Mouse (Mus musculus): ENCODE measurements around the gene 4430402I18Rik. TPM values are rescaled to one million over a fixed set of nuclear protein-coding genes. Genes with fewer than 3 reads are reported as not detected.

The 4430402I18Rik gene
- polyA plus RNA-seq, 1 experiment = 0.09 TPM

DNA sequence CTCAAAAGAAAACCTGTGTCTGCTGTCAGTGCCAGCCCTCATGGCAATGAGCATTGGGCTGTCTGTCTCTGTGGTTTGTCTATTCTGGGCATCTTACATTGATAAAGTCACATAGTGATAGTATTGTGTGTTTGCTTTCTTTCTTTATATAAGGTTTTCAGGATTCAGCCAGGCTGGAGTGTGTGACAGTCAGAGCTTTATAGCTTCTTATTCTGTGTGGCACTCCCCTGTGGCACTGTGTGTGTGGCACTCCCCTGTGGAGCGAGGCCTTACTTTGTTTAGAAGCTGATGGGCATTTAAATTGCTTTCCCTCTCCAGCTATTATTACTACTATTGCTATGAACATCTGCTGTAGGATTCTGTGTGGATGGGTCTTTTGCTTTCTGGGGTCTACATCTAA lies 102.1 kb downstream of the 4430402I18Rik start:
- H3K27ac ChIP-seq (ENCODE audit: insufficient read depth, low read length) = no peak overlapping the region
- no peak for TF ChIP-seq CTCF (IDR thresholded peaks at IDR 0.05; ENCODE audit: extremely low read depth, insufficient read depth, insufficient read length, insufficient replicate concordance)
- no peak for TF ChIP-seq POLR2A (IDR thresholded peaks at IDR 0.05; ENCODE audit: low read depth, low read length)
- H3K36me3 ChIP-seq (ENCODE audit: control insufficient read depth, insufficient read depth, low read length) = no peaks in the 10 kb centered on the region
- no peak overlapping the region for H3K4me3 ChIP-seq (ENCODE audit: extremely low read depth, insufficient read depth, insufficient read length)
- H3K4me1 ChIP-seq (ENCODE audit: control insufficient read depth, insufficient read depth, insufficient read length) = no peaks in the 10 kb centered on the region
- DNase-seq (ENCODE audit: low read depth in 1 of 2, low spot score in 2 of 2) = no peak
- H3K27me3 ChIP-seq (ENCODE audit: control insufficient read depth, insufficient read depth, low read length) = no peaks in the 10 kb centered on the region
- WGBS = 94% methylated on average over 1 of the region's 1 CpGs

- Histone ChIP-seq H3K36me3 (ENCODE audit: control insufficient read depth, insufficient read depth, low read length) (no peaks in the 10 kb centered on the region), H3K27me3 (ENCODE audit: control insufficient read depth, insufficient read depth, low read length) (no peaks in the 10 kb centered on the region), H3K4me1 (ENCODE audit: control insufficient read depth, insufficient read depth, insufficient read length) (no peaks in the 10 kb centered on the region), H3K27ac (ENCODE audit: insufficient read depth, low read length) (no peak overlapping the region), H3K4me3 (ENCODE audit: extremely low read depth, insufficient read depth, insufficient read length) (no peak overlapping the region)
- WGBS = 88% methylated on average over 6 of the region's 6 CpGs
- DNase-seq (ENCODE audit: low read depth in 1 of 2, low spot score in 2 of 2) = no peak
- TF ChIP-seq POLR2A (IDR thresholded peaks at IDR 0.05; ENCODE audit: low read depth, low read length) (no peak), CTCF (IDR thresholded peaks at IDR 0.05; ENCODE audit: extremely low read depth, insufficient read depth, insufficient read length, insufficient replicate concordance) (no peak)
Observed at GRCm38 (mm10) chr19:28864981-28865380, 102.6 kb downstream of the 4430402I18Rik start.

DNA sequence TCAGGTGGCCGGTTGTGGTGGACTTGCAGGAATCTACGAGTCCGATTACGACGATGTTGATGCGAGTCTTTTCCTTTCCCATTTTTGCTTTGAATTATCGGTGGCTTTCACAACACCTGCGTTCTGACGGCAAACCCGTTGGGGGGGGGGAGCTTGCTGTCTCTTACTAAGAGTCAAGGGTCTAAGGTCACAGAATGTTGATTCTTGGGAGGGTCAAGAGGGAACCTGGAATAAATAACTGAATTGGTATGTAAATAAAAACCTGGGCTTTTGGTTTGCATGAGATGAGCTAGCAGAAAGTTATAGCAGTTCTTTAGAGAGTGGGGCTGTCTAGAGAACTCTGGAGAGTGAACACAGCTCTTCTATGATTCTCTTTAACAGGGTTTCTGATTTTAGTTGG lies 104.0 kb downstream of the 4430402I18Rik start:
- H3K4me1 ChIP-seq (ENCODE audit: control insufficient read depth, insufficient read depth, insufficient read length) = no peaks in the 10 kb centered on the region
- no peak overlapping the region for H3K27ac ChIP-seq (ENCODE audit: insufficient read depth, low read length)
- DNase-seq (ENCODE audit: low read depth in 1 of 2, low spot score in 2 of 2) = no peak
- H3K36me3 ChIP-seq (ENCODE audit: control insufficient read depth, insufficient read depth, low read length) = no peaks in the 10 kb centered on the region
- 95% methylated on average over 10 of the region's 10 CpGs for WGBS
- TF ChIP-seq CTCF (IDR thresholded peaks at IDR 0.05; ENCODE audit: extremely low read depth, insufficient read depth, insufficient read length, insufficient replicate concordance) = no peak
- TF ChIP-seq POLR2A (IDR thresholded peaks at IDR 0.05; ENCODE audit: low read depth, low read length) = no peak
- H3K4me3 ChIP-seq (ENCODE audit: extremely low read depth, insufficient read depth, insufficient read length) = no peak overlapping the region
- no peaks in the 10 kb centered on the region for H3K27me3 ChIP-seq (ENCODE audit: control insufficient read depth, insufficient read depth, low read length)

DNA sequence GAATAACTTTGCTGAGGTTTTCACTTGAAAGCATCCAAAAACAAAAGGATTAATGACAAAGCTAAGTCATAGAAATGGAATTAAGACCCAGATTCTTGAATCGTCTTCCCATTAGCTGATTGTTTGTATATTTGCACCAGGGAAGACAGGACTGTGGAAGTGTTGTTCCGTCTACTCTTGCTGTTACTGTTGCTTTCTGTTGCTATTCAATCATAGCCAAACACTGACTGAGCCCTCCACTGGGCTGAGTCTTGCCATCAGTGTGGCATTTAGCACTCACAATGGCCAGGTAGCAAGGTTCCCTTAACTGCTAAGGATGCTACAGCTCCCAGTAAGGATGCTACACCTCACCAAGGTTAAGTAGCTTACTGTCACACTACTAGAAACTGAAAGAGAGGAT lies 107.4 kb downstream of the 4430402I18Rik start:
- 93% methylated on average over 2 of the region's 2 CpGs for WGBS
- H3K36me3 ChIP-seq (ENCODE audit: control insufficient read depth, insufficient read depth, low read length) = no peaks in the 10 kb centered on the region
- H3K4me1 ChIP-seq (ENCODE audit: control insufficient read depth, insufficient read depth, insufficient read length) = no peaks in the 10 kb centered on the region
- H3K27me3 ChIP-seq (ENCODE audit: control insufficient read depth, insufficient read depth, low read length) = no peaks in the 10 kb centered on the region
- DNase-seq (ENCODE audit: low read depth in 1 of 2, low spot score in 2 of 2) = no peak
- H3K27ac ChIP-seq (ENCODE audit: insufficient read depth, low read length) = no peak overlapping the region
- no peak overlapping the region for H3K4me3 ChIP-seq (ENCODE audit: extremely low read depth, insufficient read depth, insufficient read length)
- TF ChIP-seq POLR2A (IDR thresholded peaks at IDR 0.05; ENCODE audit: low read depth, low read length) (no peak), CTCF (IDR thresholded peaks at IDR 0.05; ENCODE audit: extremely low read depth, insufficient read depth, insufficient read length, insufficient replicate concordance) (no peak)

DNA sequence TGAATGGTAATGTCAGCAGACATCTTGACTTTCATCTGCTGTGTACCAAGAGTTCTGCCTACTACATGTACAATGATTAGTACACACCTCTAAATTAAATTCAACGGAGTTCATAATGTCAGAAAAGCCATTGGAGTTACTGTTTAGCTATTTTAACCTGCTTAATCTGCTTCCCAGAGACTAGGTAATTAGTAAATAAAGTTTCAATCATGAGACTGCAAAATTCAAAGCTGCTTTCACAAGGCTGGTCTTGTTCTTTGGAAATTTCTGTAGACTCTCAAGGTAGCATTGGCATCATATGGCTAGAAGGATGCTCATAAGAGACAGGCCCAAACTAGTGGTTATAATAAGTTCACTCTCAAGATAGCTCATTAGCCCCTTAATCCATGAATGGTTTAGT lies 112.8 kb downstream of the 4430402I18Rik start:
- Histone ChIP-seq H3K36me3 (ENCODE audit: control insufficient read depth, insufficient read depth, low read length) (no peaks in the 10 kb centered on the region), H3K4me1 (ENCODE audit: control insufficient read depth, insufficient read depth, insufficient read length) (no peaks in the 10 kb centered on the region), H3K27me3 (ENCODE audit: control insufficient read depth, insufficient read depth, low read length) (no peaks in the 10 kb centered on the region), H3K27ac (ENCODE audit: insufficient read depth, low read length) (no peak overlapping the region), H3K4me3 (ENCODE audit: extremely low read depth, insufficient read depth, insufficient read length) (no peak overlapping the region)
- TF ChIP-seq CTCF (IDR thresholded peaks at IDR 0.05; ENCODE audit: extremely low read depth, insufficient read depth, insufficient read length, insufficient replicate concordance) = no peak
- no peak for TF ChIP-seq POLR2A (IDR thresholded peaks at IDR 0.05; ENCODE audit: low read depth, low read length)
- WGBS = 84% methylated on average over 1 of the region's 1 CpGs
- no peak for DNase-seq (ENCODE audit: low read depth in 1 of 2, low spot score in 2 of 2)

DNA sequence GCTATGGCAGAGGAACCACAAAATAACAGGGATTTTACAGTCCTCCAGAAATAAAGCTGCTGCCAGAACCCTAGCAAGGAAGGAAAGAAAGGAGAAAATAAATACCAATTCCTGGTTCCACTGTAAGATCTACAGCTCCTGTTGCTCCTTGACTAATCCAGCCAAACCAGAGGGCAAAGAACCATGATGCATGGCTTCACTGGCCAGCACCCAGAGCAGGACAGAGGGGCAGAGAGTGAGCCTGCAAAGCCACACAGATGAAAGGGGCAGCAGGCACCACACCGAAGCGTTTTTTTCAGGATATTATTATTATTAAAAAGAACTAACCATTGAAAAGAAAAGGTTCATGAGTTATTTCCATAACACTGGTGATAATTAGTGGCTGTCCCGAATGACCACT lies 115.6 kb downstream of the 4430402I18Rik start:
- H3K27ac ChIP-seq (ENCODE audit: insufficient read depth, low read length) = no peak overlapping the region
- no peak for DNase-seq (ENCODE audit: low read depth in 1 of 2, low spot score in 2 of 2)
- WGBS = 86% methylated on average over 3 of the region's 3 CpGs
- no peaks in the 10 kb centered on the region for H3K4me1 ChIP-seq (ENCODE audit: control insufficient read depth, insufficient read depth, insufficient read length)
- H3K36me3 ChIP-seq (ENCODE audit: control insufficient read depth, insufficient read depth, low read length) = no peaks in the 10 kb centered on the region
- no peak overlapping the region for H3K4me3 ChIP-seq (ENCODE audit: extremely low read depth, insufficient read depth, insufficient read length)
- H3K27me3 ChIP-seq (ENCODE audit: control insufficient read depth, insufficient read depth, low read length) = no peaks in the 10 kb centered on the region
- no peak for TF ChIP-seq CTCF (IDR thresholded peaks at IDR 0.05; ENCODE audit: extremely low read depth, insufficient read depth, insufficient read length, insufficient replicate concordance)
- TF ChIP-seq POLR2A (IDR thresholded peaks at IDR 0.05; ENCODE audit: low read depth, low read length) = no peak

- 93% methylated on average over 3 of the region's 3 CpGs for WGBS
- DNase-seq (ENCODE audit: low read depth in 1 of 2, low spot score in 2 of 2) = no peak
Observed at GRCm38 (mm10) chr19:28850510-28850909, 117.1 kb downstream of the 4430402I18Rik start.

More at GRCm38 (mm10) chr19:28850510-28850909, 117.1 kb downstream of the 4430402I18Rik start:
- no peak overlapping the region for H3K27ac ChIP-seq (ENCODE audit: insufficient read depth, low read length)
- TF ChIP-seq POLR2A (IDR thresholded peaks at IDR 0.05; ENCODE audit: low read depth, low read length) (no peak), CTCF (IDR thresholded peaks at IDR 0.05; ENCODE audit: extremely low read depth, insufficient read depth, insufficient read length, insufficient replicate concordance) (no peak)
- H3K36me3 ChIP-seq (ENCODE audit: control insufficient read depth, insufficient read depth, low read length) = no peaks in the 10 kb centered on the region
- no peaks in the 10 kb centered on the region for H3K4me1 ChIP-seq (ENCODE audit: control insufficient read depth, insufficient read depth, insufficient read length)
- no peak overlapping the region for H3K4me3 ChIP-seq (ENCODE audit: extremely low read depth, insufficient read depth, insufficient read length)
- no peaks in the 10 kb centered on the region for H3K27me3 ChIP-seq (ENCODE audit: control insufficient read depth, insufficient read depth, low read length)
